Mouse (Mus musculus) ovary, adult 10 weeks (tissue): ENCODE data around the gene Col1a1. TPM values are rescaled to one million over a fixed set of nuclear protein-coding genes. Genes with fewer than 3 reads are reported as not detected.

ENCODE experiments used
- polyA plus RNA-seq: library from polyadenylated mRNA; stranded (reverse); fragments of 350-450 nt; fragmentation: Illumina TruSeq; extraction: RNeasy Lipid Tissue Mini Kit (QIAGEN cat#74804); gene quantifications from one replicate; pipeline ENCODE4 v1.2.3, GENCODE M21; 2014

Col1a1 gene
- 54.4 TPM for polyA plus RNA-seq

DNA sequence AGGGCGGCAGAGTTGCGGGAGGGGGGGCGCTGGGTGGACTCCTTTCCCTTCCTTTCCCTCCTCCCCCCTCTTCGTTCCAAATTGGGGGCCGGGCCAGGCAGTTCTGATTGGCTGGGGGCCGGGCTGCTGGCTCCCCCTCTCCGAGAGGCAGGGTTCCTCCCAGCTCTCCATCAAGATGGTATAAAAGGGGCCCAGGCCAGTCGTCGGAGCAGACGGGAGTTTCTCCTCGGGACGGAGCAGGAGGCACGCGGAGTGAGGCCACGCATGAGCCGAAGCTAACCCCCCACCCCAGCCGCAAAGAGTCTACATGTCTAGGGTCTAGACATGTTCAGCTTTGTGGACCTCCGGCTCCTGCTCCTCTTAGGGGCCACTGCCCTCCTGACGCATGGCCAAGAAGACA, at the start of gene Col1a1:
TSS of gene Col1a1 (plus strand) at position 180 of the 400 bp plus-strand sequence.

DNA sequence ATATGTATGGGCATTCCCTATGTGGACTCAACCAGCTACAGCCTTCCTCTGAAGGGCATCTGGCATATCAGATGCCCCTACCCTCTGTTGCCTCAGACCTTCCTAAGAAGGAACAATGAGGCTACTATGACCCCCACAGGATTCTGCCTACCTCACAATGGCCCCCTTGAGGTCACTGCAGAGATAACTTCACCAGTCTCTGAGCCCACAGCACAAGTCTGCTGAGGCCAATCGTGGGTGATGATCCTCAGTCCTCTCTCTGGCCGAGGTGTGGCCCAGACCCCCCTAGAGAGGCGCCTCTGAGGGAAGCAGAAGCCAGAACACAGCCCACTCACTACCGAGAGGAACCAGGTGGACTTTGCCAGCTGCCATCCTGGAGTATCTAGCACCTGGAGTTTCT, 31.4 kb downstream of the Col1a1 start, which contains the start of gene Hils1:
TSS of gene Hils1 (plus strand) at position 175 of the 400 bp plus-strand sequence.

DNA sequence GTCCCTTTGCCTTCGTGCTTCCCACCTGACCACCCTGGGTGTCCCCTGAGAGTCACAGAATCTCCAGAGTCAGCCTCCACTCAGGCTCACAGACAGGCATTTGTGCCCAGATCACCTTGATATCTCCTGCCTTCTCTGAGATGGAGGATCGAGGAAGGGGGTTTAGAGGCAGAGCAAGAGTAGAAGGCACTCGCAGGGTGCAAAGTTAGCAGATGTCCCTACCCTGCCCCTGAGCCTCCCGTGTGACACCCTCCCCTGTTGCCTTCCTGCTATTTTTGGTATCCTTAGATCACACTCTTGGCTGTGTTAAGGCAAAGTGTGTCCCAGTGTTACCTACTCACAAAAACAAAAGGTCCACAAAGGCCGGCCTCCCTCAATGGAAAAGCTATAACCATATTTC, 40.2 kb downstream of the Col1a1 start, which contains the start of gene Sgca:
TSS of gene Sgca (minus strand) at position 129 of the 400 bp plus-strand sequence.

DNA sequence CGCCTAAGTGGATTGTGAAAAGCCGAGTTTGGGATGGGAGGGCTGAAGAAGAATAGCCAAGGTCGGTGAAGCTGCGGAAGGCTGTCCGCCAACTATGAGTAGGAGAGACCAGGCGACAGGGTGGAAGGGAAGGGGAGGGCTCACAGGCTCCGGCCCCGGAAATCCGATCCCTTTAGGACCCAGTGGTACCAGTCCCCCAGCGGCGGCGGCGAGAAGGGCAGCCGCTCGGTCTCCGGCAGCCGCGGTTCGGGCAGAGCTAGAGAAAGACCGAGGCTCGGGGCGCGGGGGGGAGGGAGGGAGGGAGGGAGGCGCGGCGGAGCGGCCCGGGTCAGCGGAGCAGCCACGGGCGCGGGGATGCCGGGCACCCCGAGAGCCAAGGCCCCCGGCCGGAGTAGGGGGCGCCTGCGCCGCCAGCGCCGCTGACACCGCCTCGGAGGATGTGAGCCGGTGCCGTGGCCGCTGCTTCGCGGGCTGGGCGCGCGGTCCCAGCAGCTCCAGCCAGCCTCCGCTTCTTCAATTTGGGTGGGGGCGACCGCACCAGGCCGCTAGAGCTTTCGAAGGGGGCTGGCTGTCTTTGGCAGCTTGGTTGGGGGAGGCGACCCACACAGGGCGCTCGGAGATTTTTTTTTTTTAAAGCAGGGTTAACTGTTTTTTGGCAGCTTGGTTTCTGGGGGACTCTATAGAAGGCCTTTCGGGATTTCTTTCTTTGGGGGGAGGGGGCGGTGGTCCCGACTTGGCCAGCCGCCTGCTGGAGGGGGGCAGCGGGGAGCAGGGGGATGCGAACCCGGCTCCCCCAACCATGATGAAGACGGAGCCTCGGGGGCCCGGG, 54.9 kb downstream of the Col1a1 start, which contains the start of gene Ppp1r9b:
TSS of gene Ppp1r9b (plus strand) at position 287 of the 829 bp plus-strand sequence.

Other genes starting within 250 kb of the Col1a1 start
- gene Gm11541, start 231.7 kb upstream of the Col1a1 start, polyA plus RNA-seq = not detected
- gene Cdc34b, start 194.4 kb upstream of the Col1a1 start, polyA plus RNA-seq = not detected
- gene Tmem92, start 153.5 kb upstream of the Col1a1 start, polyA plus RNA-seq = not detected
- not detected for gene Hils1, start 31.4 kb downstream of the Col1a1 start, polyA plus RNA-seq
- gene Sgca, start 40.1 kb downstream of the Col1a1 start, polyA plus RNA-seq = not detected
- gene Ppp1r9b, start 54.8 kb downstream of the Col1a1 start, polyA plus RNA-seq = 19.2 TPM
- not detected for gene Samd14, start 73.7 kb downstream of the Col1a1 start, polyA plus RNA-seq
- gene Pdk2, start 105.1 kb downstream of the Col1a1 start, polyA plus RNA-seq = 1.9 TPM
- 0.68 TPM for gene Itga3, start 140.6 kb downstream of the Col1a1 start, polyA plus RNA-seq
- gene Dlx3, start 183.9 kb downstream of the Col1a1 start, polyA plus RNA-seq = not detected
- not detected for gene Dlx4, start 210.0 kb downstream of the Col1a1 start, polyA plus RNA-seq